Mouse (Mus musculus) retina, adult 2 months (tissue): ENCODE results near the gene Angptl7.

Source experiments
- DNase-seq: peaks from one replicate; pipeline ENCODE4 v3.0.0-alpha.2; 2012; ENCODE audit warnings: low read depth, low spot score

Gene Angptl7

DNA sequence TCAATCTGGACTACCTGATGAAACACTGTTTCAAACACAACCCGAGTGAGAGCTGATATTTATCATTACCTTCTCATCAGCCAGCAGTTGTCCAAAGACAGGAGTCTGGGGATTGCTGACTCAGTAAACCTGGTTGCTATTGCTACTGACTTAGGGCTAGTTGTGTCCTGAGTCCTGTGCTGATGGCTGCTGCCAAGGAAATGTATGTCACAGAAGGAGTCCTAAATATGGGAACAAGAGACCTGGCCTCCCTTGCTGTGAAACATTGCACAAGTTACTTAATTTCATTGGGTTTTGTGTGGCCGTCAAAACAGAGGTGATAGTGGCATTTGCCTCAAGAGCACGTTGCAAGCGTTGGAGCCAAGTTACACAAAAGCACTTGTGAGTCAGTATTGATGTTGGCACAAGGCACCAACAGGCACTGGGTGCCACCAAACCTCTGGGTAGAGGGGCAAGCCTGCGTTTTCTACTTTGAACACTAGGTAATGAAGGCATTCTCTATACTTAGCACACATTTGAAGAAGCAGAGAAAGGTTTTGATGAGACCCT is 44.7 kb downstream of the Angptl7 start:
- no peak for DNase-seq

DNA sequence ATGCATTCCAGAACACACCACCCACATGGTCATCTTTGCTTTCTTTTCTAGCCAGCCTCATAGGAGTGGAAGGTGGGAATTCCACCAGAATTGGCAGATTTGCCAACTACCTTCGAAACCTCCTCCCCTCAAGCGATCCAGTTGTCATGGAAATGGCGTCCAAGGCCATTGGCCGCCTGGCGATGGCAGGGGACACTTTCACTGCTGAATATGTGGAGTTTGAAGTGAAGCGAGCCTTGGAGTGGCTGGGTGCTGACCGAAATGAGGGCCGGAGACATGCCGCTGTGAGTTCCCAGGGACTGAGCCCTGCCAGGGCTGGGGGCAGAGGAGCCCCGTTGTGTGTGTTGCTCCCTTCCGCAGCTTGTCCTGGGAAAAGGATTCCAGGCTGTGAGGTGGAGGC is 46.6 kb downstream of the Angptl7 start:
- DNase-seq: no peak

DNA sequence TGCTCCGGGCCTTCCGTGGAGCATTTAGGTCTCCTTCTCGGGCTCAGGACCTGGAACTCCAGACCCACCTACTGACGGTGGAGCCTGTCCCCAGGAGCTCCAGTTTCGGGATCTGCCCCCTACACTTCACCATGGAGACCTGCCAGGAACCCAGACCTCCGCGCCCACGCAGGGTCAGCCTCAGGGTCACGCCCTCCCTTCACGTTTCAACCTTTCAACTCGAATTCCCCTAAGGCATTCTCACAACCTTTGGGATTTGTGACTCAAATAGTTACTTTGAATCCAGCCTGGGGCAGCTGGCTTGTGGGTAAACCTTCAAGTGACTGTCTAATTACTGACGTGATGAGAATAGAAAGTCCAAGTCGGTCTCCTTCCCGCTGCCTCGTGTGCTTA is 51.4 kb downstream of the Angptl7 start:
- DNase-seq: no peak

DNA sequence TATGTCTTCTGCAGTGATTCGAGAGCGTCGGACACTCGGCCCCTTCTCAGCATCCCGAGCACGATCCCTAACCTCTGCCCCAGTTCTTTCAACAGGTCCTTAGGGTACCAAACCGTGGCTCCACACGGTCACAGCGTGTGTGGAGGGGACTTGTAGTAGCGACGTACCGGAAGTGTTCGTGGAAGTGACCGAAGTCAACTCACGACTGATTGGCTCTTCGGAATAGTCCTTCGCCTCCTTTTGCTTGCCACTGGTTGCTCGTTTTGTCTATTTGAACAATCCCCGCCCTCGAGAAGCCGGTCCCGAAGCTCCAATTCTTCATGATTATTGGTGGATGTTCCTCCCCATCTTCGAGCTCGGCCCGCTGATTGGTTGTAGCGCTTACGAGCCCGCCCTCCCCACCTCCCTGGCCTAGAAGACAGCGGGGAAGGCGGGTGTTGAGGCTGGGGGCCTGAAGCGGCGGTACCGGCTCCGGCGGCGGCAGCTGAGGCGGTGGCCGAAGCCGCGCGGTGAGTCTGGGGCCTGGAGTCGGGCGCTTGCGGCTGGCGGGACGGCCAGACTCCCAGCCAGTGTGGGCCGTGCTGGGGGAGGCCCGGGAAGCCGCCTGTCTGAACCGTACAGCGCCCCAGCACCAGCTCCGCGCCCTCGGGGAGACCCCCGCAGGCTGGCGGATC is 51.9 kb downstream of the Angptl7 start, which contains the start of gene Mtor:
TSS of gene Mtor (plus strand) at position 433 of the 674 bp plus-strand sequence.
- peak; percentile 95 for DNase-seq
